Mouse (Mus musculus) heart, postnatal 14 days (tissue): Measurements from ENCODE around the gene Gm44579. TPM values are rescaled to one million over a fixed set of nuclear protein-coding genes. Genes with fewer than 3 reads are reported as not detected.

Experiments used
- DNase-seq, 2 experiments: peaks; one replicate each; pipeline ENCODE4 v3.0.0; 2021 to 2022
- intact Hi-C: fragments of 180-260 bp; cut with DNase I; formaldehyde crosslinking; loops from one replicate; pipeline ENCODE4 v1.15.1; 2025
- total RNA-seq, 2 experiments: library from RNA; stranded (reverse); gene quantifications; 2 replicates each; pipeline ENCODE4 v1.2.3; 2021

Gene Gm44579
- total RNA-seq, 2 experiments from 2014 or later = not detected

DNA sequence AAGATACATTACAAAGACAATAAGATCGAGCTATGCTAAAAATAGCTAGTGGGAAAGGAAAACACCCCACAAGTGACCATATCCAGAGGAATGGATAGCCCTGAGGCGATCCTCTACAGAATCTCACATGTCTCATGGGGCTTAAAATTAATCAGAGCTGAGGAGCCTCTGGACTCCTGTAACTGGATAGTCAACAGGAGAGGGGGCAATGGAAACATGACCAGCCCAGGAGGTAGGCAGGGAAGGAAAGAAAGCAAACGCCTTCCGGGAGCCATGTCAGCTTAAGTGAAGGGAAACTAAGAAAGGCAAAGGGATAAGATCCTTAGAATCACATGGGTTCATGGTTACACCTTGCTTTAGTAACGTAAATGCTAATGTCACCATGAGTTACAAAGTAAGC, 80.0 kb downstream of the Gm44579 start:
- intact Hi-C loops = no loop called here
- no peak for DNase-seq

DNA sequence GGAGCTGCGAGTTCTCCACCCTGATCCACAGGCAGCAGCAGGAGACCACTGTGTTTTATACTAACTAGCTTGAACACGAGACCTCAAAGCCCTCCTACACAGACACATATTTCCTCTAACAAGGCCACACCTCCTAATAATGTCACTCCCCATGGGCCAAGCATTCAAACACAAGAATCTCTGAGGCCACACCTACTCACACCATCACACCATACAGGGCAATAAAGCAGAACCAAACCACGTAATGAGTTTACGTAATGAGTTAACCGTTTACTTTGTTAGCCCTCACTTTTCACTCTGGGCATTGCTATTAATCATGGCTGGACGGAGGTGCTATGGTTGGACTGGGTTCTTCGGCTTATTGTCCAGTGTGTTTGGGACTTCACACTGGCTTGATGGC, 81.0 kb downstream of the Gm44579 start:
- intact Hi-C loops = no loop called here
- DNase-seq = no peak

DNA sequence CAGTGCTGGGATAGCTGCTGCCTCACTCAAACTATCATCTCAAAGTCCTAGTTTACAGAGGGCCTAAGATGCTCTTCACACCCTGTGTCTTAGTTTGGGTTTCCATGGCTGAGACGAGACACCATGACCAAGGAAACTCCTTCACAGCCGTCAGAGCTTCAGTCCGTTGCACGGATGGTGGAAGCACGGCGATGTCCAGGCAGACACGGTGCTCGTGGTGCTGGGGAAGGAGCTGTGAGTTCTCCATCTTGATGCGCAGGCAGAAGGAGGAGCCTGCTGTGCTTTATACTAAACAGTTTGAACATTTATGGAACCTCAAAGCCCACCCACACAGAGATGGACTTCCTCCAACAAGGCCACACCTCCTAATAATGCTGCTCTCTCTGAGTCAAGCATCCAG, 83.9 kb downstream of the Gm44579 start:
- intact Hi-C loops = no loop called here
- DNase-seq = no peak

Other genes with a start within 250 kb of the Gm44579 start
- 1 to 10 TPM in 1 of 2 experiments, under 1 TPM in 1; 0.41 to 1.0 TPM for gene Col2a1, start 216.3 kb downstream of the Gm44579 start, total RNA-seq
- 100 to 1,000 TPM; 739 to 748 TPM for gene Pfkm, start 128.4 kb downstream of the Gm44579 start, total RNA-seq
- gene Senp1, start 127.2 kb downstream of the Gm44579 start, total RNA-seq = 10 to 100 TPM; 12.9 to 13.7 TPM
- 100 to 1,000 TPM in 1 of 2 experiments, 10 to 100 TPM in 1; 99.8 to 111 TPM for gene Asb8, start 55.4 kb downstream of the Gm44579 start, total RNA-seq
- 1 to 10 TPM; 1.0 to 1.3 TPM for gene Ccdc184, start 53.8 kb downstream of the Gm44579 start, total RNA-seq
- gene Olfr288, start 25.4 kb downstream of the Gm44579 start, total RNA-seq = not detected
- not detected for gene Olfr287, start 79 bp upstream of the Gm44579 start, total RNA-seq
- gene Olfr286, start 13.5 kb upstream of the Gm44579 start, total RNA-seq = not detected
- gene H1fnt, start 36.3 kb upstream of the Gm44579 start, total RNA-seq = not detected
- 1 to 10 TPM; 5.8 to 6.3 TPM for gene Zfp641, start 75.2 kb upstream of the Gm44579 start, total RNA-seq
- gene Olfr285, start 96.4 kb upstream of the Gm44579 start, total RNA-seq = not detected
- not detected for gene Olfr284, start 120.0 kb upstream of the Gm44579 start, total RNA-seq
- gene Olfr283, start 160.0 kb upstream of the Gm44579 start, total RNA-seq = not detected
- not detected for gene Olfr282, start 210.2 kb upstream of the Gm44579 start, total RNA-seq
- gene Olfr281, start 231.6 kb upstream of the Gm44579 start, total RNA-seq = not detected
- gene OR5BS1P, start 248.9 kb upstream of the Gm44579 start, total RNA-seq = not detected